Mouse (Mus musculus) hindbrain, embryonic 15.5 days (tissue): ENCODE data around the gene Smug1. TPM values are rescaled to one million over a fixed set of nuclear protein-coding genes. Genes with fewer than 3 reads are reported as not detected.

Experiments used
- ATAC-seq: fragments of 200-750 bp; cut with Nextera tagmentation; 2 replicates; pipeline ENCODE4 v1.8.0; 2017; ENCODE audit warnings: low read depth, moderate number of reproducible peaks, moderate TSS enrichment; ENCODE audit not compliant: low FRiP score
- H3K27ac ChIP-seq: fragments of 300-500 bp; sonication (generic); replicated peaks from 2 replicates; pipeline ENCODE4 v1.5.1; 2015; ENCODE audit warnings: mild to moderate bottlenecking, inconsistent platforms
- H3K27me3 ChIP-seq: fragments of 300-500 bp; sonication (generic); 2 replicates; pipeline ENCODE4 v1.6.1; 2015; ENCODE audit warnings: control low read depth, inconsistent platforms
- H3K36me3 ChIP-seq: fragments of 300-500 bp; sonication (generic); 2 replicates; pipeline ENCODE4 v1.6.1; 2015; ENCODE audit warnings: control low read depth, inconsistent platforms
- H3K4me1 ChIP-seq: fragments of 300-500 bp; sonication (generic); replicated peaks from 2 replicates; pipeline ENCODE4 v1.6.1; 2015; ENCODE audit warnings: control low read depth, inconsistent platforms
- H3K4me2 ChIP-seq: fragments of 300-500 bp; sonication (generic); 2 replicates; pipeline ENCODE4 v1.6.1; 2015; ENCODE audit warnings: moderate library complexity, mild to moderate bottlenecking, inconsistent platforms
- H3K4me3 ChIP-seq: fragments of 300-500 bp; sonication (generic); 2 replicates; pipeline ENCODE4 v1.5.1; 2015; ENCODE audit warnings: mild to moderate bottlenecking, inconsistent platforms
- H3K9ac ChIP-seq: fragments of 300-500 bp; sonication (generic); 2 replicates; pipeline ENCODE4 v1.6.1; 2015; ENCODE audit warnings: inconsistent platforms
- H3K9me3 ChIP-seq: fragments of 300-500 bp; sonication (generic); 2 replicates; pipeline ENCODE4 v1.6.1; 2016; ENCODE audit warnings: control low read depth, inconsistent platforms
- WGBS: fragments of 180-500 bp; shearing (Covaris S2); methylation state at CpG from one replicate; pipeline ENCODE4 v1.1.7; 2015; 5-methylcytosine and 5-hydroxymethylcytosine counted together
- polyA plus RNA-seq: library from polyadenylated mRNA; unstranded; fragments of >200 nt; fragmentation: Nextera tagmentation; extraction: Ambion mirVana; gene quantifications from 2 replicates; pipeline ENCODE4 v1.2.1, GENCODE M21; 2015

The Smug1 gene
- polyA plus RNA-seq, 1 experiment from 2014 or later, result 31.1 TPM

DNA sequence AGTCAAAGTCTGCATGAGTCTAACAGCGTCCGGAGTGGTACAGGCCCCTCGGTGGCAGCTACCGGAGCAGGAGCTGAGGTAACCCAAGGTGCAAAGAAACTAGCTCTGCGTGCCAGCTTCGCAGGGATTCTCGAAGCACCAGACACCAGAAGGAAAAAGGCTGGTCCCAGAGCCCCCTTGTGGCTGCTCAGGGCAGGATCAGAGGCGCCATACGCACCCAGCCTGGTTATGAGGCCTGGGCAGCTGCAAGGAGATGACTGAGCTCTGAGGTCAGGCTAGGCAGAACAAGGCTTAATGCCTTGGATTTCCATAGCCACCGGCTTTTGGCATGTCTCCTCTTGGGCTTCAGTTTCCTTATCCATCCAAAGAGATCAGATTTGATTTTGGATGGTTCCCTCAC is 5.6 kb upstream of the Smug1 start:
- peaks cover 33% of the 10 kb centered on the region for H3K4me1 ChIP-seq
- no peak overlapping the region for H3K4me3 ChIP-seq
- no peaks in the 10 kb centered on the region for H3K9me3 ChIP-seq
- H3K27ac ChIP-seq, result no peak overlapping the region
- no peaks in the 10 kb centered on the region for H3K36me3 ChIP-seq
- no peak overlapping the region for H3K4me2 ChIP-seq
- no peak for ATAC-seq
- no peak overlapping the region for H3K9ac ChIP-seq
- 8% methylated on average over 10 of the region's 10 CpGs for WGBS
- H3K27me3 ChIP-seq, result peaks cover 82% of the 10 kb centered on the region

DNA sequence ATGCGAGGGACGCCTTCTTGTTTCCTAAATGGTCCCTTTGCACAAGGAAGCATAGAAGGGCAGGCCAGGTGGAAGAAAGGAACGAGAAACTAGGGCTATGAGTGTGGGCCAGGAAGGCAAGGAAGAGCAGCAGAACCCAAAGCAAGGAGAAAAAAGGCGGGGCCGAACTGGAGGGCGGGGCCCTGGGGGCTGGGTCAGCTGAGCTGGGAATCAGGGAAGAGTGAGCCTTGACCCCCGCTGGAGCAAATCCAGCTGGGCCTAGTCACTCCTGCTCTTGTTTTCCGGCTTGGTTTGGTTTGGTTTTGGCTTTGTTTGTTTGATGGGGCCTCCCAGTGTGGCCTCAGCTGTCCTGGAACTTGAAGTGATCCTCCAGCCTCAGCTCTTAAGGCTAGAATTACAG is 4.4 kb upstream of the Smug1 start:
- Histone ChIP-seq H3K27me3 (peaks cover 76% of the 10 kb centered on the region), H3K27ac (no peak overlapping the region), H3K4me3 (no peak overlapping the region), H3K4me2 (no peak overlapping the region), H3K4me1 (peaks cover 26% of the 10 kb centered on the region), H3K9ac (no peak overlapping the region), H3K9me3 (no peaks in the 10 kb centered on the region), H3K36me3 (no peaks in the 10 kb centered on the region)
- 14% methylated on average over 8 of the region's 8 CpGs for WGBS
- no peak for ATAC-seq

DNA sequence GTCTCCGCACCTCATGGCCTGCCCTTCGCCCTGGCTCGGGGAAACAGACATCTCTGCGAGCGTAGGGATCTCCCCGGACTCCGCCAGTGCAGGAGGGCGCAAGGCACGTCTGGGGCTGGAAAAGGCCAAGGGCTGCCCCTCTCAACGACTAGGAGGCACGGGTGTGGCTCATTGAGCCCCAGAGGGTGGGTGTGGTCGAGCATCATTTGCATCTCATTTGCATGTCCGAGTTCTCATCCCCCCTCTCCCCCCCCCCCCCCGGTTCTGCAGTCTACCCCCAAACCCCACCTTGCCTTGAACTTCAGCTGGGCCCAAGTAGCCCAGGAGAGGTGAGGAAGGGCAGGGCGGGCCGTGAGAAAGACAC is 3.4 kb upstream of the Smug1 start:
- H3K9me3 ChIP-seq, result no peaks in the 10 kb centered on the region
- H3K4me3 ChIP-seq, result peak overlapping the region; percentile 46
- peak overlapping the region; percentile 70; the same call in 1 of the 2 replicates for H3K27ac ChIP-seq
- H3K4me1 ChIP-seq, result peaks cover 34% of the 10 kb centered on the region
- peak overlapping the region; percentile 90 for H3K4me2 ChIP-seq
- 6% methylated on average over 16 of the region's 16 CpGs for WGBS
- no peak overlapping the region for H3K9ac ChIP-seq
- H3K27me3 ChIP-seq, result peaks cover 66% of the 10 kb centered on the region
- H3K36me3 ChIP-seq, result no peaks in the 10 kb centered on the region
- no peak for ATAC-seq

DNA sequence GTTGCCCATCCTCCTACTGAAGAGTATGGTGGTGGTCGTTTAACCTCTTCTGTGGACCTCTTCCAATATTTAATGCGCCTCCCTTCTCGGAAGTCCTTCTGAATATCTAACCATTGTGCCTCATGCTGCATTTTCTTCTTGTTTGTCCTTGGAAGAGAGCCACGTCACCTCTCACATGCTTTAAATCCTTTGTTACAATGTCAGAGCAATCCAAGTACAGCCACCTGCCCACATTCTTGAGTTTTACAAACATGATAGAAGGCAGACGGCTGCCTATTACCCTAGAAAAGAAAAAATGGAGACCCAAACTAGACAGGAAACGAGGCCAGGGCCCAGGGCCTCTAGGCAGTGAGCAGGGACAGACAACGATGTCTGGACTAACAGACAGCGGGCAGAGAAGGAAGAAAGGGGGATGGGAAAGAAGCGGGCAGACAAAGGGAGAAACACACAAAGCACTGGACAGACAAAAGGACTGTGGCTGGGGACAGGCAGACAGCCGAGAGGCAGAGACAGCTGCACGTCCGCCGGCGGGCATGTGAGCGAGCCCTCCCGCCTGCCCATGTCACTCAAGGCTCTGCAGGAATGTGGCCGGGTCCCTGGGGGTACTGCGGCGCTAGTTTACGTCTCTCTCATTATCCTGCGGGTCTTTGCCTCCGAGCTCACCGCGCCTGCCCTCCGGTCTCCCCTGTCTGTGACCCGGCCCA is 2.9 kb upstream of the Smug1 start:
- WGBS, result 3% methylated on average over 26 of the region's 26 CpGs
- Histone ChIP-seq H3K27ac (peak overlapping the region; percentile 70), H3K4me2 (peak overlapping the region; percentile 90), H3K36me3 (no peaks in the 10 kb centered on the region), H3K9ac (no peak overlapping the region), H3K9me3 (no peaks in the 10 kb centered on the region), H3K4me3 (peak overlapping the region; percentile 46), H3K4me1 (peaks cover 38% of the 10 kb centered on the region), H3K27me3 (peaks cover 61% of the 10 kb centered on the region)
- no peak for ATAC-seq

DNA sequence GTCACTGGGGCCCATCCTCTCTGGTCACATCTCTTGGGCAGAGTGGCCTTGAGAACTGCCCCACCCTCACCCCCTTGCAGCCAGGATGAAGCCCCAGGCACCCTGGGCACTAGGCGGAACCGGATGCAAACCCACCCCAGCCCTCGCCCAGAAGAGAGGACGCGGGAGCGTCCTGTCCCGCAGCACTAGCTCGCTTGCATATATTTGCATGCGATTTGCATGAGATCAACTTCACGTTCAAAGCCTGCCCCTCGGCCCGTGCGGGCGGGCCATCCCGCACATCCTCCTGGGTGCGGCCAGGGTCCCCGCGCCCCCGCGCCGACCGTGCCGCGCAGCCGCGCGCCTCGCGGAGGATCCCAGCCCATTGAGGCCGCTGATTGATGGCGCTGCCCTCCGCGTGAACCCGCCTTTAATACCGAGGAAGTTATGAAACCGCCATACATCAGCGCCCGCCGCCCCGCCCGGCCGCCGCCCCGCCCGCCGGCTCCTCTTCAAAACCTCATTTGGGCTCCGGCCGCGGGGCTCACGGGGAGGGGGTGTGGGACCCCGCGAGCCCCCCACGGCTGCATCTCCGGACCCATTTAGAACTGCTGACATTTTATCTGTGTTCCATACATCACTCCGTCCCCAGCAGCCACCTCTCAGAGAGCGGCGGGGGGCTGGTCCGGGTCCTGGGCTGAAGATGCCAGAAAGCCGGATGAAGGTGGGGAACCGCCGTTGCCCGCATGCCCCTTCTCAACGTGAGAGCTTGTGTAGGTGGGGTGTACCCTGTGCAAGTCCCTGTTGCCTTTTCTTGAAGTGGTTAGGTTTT is 2.1 kb upstream of the Smug1 start:
- Histone ChIP-seq H3K4me3 (peak overlapping the region; percentile 46), H3K4me2 (peak overlapping the region; percentile 90), H3K27me3 (peaks cover 53% of the 10 kb centered on the region), H3K9ac (peak overlapping the region; percentile 43), H3K9me3 (no peaks in the 10 kb centered on the region), H3K36me3 (no peaks in the 10 kb centered on the region), H3K4me1 (peaks cover 38% of the 10 kb centered on the region), H3K27ac (peak overlapping the region; percentile 70)
- WGBS, result under 1% methylated on average over 63 of the region's 63 CpGs
- no peak for ATAC-seq

DNA sequence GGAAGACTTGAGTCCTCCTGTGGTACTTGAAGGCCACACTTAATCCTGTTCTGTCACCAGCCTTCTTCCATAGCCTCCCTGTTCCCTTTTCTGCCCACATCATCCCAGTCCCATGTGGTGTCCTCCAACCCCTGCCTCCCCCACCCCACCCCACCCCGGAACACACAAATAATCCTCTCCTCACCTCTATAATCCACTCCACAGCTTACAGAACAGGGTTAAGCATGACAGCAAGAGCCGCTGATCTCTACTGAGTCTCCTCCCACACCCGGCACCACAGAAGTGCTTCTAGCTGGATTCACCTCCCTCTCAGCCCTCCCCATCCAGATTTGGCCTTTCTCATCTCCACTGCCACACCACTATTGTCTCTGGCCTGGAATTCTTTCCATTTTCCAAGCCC is 894 bp upstream of the Smug1 start:
- peak overlapping the region; percentile 70 for H3K27ac ChIP-seq
- ATAC-seq, result no peak
- 0 out of 2 replicates have a peak overlapping the region, but pooled peaks have one; percentile 10 for H3K4me3 ChIP-seq
- no peaks in the 10 kb centered on the region for H3K9me3 ChIP-seq
- H3K4me1 ChIP-seq, result peaks cover 43% of the 10 kb centered on the region
- peak overlapping the region; percentile 90 for H3K4me2 ChIP-seq
- H3K36me3 ChIP-seq, result no peaks in the 10 kb centered on the region
- H3K27me3 ChIP-seq, result peaks cover 41% of the 10 kb centered on the region
- H3K9ac ChIP-seq, result no peak overlapping the region
- WGBS, result 24% methylated on average over 3 of the region's 3 CpGs

DNA sequence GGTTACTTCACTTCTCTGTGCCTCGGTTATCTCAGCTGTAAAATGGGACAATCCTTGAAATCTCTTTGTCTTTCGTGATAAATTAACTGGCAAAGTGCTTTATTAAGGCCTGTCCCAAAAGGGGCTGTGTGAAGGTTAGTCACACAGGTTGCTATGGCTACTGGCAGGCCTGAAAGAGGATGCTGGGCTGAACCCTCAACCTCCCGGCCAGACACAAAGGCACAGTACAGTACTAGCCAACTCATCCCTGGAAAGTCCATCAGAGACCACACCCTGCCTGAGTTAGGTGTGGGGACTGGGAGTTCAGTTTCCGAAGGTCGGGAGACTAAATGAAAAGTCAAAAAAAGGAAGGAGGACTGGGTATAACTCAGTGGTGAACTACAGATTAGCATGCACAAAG is 968 bp downstream of the Smug1 start:
- Histone ChIP-seq H3K27ac (peak overlapping the region; percentile 56), H3K36me3 (no peaks in the 10 kb centered on the region), H3K4me2 (peak overlapping the region; percentile 90), H3K9ac (peak overlapping the region; percentile 8; the same call in 1 of the 2 replicates), H3K9me3 (no peaks in the 10 kb centered on the region), H3K4me3 (no peak overlapping the region), H3K27me3 (peaks cover 23% of the 10 kb centered on the region), H3K4me1 (peaks cover 54% of the 10 kb centered on the region)
- ATAC-seq, result no peak
- 29% methylated on average over 5 of the region's 5 CpGs for WGBS

DNA sequence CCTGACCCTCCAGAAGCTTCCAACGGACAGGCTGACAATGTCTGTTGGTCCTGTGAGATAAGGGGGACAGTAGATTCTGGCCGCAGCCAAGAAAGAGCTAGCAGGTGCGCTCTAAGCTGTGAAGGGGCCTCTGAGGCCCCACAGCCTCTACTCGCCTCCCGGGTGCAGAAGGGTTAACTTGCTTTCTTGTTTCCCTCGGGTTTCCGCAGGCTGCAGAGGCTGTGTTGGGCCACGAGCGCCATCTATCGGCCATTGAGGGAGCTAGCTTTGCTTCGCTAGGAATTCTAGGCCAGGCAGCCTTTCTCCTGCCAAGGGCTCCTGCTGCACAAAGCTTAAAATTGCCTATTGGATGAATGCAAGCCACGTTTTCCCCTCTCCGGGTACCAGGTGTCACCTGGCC is 1.5 kb downstream of the Smug1 start:
- WGBS, result under 1% methylated on average over 13 of the region's 13 CpGs

DNA sequence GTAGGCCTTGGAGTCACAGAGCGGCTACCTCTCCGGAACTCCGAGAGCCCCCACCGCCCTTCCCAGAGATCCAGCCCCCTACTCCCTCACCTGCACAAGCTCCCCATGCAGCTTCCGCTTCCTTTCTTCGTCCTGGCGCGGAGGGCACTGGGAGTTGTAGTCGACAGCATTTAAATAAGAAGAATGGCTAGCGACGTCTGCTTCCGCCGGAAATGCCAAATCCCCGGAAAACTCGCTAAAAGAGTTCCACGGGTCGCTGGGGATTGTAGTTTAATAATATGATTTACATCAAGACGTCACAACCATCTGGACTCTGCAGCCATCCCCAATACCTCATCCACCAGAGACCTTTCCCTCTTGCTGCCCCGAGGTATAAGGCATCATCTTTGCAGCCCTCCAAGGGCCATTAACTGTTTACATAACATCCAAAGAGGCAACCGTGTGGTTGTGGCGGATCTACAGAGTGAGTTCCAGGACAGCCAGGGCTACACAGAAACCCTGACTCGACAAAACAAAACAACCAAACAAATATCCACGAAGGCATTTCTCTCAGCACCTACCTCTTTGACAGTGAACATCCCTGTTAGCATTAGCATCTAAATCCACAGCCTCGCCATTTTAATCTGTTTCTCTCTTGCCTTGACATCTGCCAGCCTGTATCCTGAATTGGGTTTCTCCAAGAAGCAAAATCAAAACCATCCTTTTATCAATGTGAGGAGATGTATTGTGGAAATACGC is 3.5 kb downstream of the Smug1 start:
- H3K27me3 ChIP-seq, result peaks cover 11% of the 10 kb centered on the region
- H3K4me2 ChIP-seq, result peak overlapping the region; percentile 62
- peaks cover 34% of the 10 kb centered on the region for H3K4me1 ChIP-seq
- no peaks in the 10 kb centered on the region for H3K9me3 ChIP-seq
- H3K9ac ChIP-seq, result peak overlapping the region; percentile 56
- peak overlapping the region; percentile 55 for H3K4me3 ChIP-seq
- peak overlapping the region; percentile 65 for H3K27ac ChIP-seq
- no peaks in the 10 kb centered on the region for H3K36me3 ChIP-seq
- ATAC-seq, result peak; percentile 91
- WGBS, result 6% methylated on average over 25 of the region's 25 CpGs

More for the DNA sequence above, 1.5 kb downstream of the Smug1 start:
- Histone ChIP-seq H3K4me3 (peak overlapping the region; percentile 14; the same call in 1 of the 2 replicates), H3K4me2 (peak overlapping the region; percentile 90), H3K36me3 (no peaks in the 10 kb centered on the region), H3K9me3 (no peaks in the 10 kb centered on the region), H3K27me3 (peaks cover 17% of the 10 kb centered on the region), H3K27ac (peak overlapping the region; percentile 56), H3K9ac (0 out of 2 replicates have a peak overlapping the region, but pooled peaks have one; percentile 36), H3K4me1 (peaks cover 54% of the 10 kb centered on the region)
- ATAC-seq, result peak; percentile 35; the same call in 1 of the 2 replicates

DNA sequence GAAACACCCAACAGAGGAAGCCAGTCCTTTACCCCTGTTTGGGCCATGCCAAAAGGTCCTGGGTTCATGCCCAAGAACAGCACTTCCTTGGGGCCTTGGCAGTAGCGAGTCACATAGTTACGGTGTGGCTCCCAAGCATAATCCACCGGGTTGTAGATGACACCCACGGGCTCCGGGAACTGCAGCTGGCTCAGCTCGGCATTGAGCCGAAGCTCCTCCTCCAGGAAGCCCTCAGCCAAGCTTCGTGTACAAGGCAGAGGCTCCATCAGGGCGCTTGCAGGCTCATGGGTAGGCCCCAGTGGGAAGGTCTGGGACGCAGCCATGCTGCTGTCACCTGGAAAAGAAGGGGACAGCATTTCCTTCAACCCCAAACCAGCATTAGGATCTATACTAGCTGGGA is 9.3 kb downstream of the Smug1 start:
- peaks cover 19% of the 10 kb centered on the region for H3K4me1 ChIP-seq
- H3K36me3 ChIP-seq, result no peaks in the 10 kb centered on the region
- no peak overlapping the region for H3K9ac ChIP-seq
- no peak for ATAC-seq
- 70% methylated on average over 10 of the region's 10 CpGs for WGBS
- no peaks in the 10 kb centered on the region for H3K9me3 ChIP-seq
- H3K4me3 ChIP-seq, result no peak overlapping the region
- H3K27ac ChIP-seq, result no peak overlapping the region
- H3K4me2 ChIP-seq, result no peak overlapping the region
- H3K27me3 ChIP-seq, result no peaks in the 10 kb centered on the region

DNA sequence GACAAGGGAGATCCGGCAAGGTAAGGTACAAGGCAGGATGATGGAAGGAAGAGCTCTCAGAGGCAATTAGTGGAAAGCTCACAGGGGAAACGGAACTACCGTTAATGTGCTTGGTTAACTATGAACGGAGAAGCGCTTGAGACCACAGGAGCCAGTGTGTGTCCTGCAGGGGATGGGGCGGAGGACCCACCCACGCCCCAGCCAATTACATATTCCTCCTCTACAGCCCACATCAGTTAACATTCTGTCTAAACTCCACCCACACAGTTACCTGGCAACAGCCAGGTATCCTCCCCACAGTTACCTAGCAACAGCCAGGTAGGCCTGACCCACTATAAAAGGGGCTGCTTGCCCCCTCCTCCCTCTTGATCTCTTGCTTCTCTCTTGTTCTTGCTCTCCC is 10.0 kb downstream of the Smug1 start:
- no peaks in the 10 kb centered on the region for H3K27me3 ChIP-seq
- H3K27ac ChIP-seq, result no peak overlapping the region
- H3K36me3 ChIP-seq, result no peaks in the 10 kb centered on the region
- H3K4me1 ChIP-seq, result peaks cover 12% of the 10 kb centered on the region
- no peak overlapping the region for H3K9ac ChIP-seq
- H3K9me3 ChIP-seq, result no peaks in the 10 kb centered on the region
- no peak overlapping the region for H3K4me2 ChIP-seq
- no peak overlapping the region for H3K4me3 ChIP-seq
- ATAC-seq, result peak; percentile 36; the same call in 1 of the 2 replicates
- WGBS, result 34% methylated on average over 7 of the region's 7 CpGs
